Mouse (Mus musculus) layer of hippocampus, postnatal 25 days (tissue): ENCODE measurements around the gene Bcorl1. TPM values are rescaled to one million over a fixed set of nuclear protein-coding genes. Genes with fewer than 3 reads are reported as not detected.

Experiments
- DNase-seq, 2 experiments: peaks; one replicate each; pipeline ENCODE4 v3.0.0; 2022; ENCODE audit warnings: mixed read lengths in 2 of 2, low spot score in 1 of 2; ENCODE audit errors: extremely low spot score in 1 of 2
- total RNA-seq, 2 experiments: library from RNA; stranded (reverse); gene quantifications; 2 replicates each; pipeline ENCODE4 v1.2.3; 2021

Bcorl1 gene
- total RNA-seq, 2 experiments from 2014 or later: 15.2 to 19.3 TPM

GRCm38 (mm10) chrX:48439036-48439435 lies 97.9 kb downstream of the Bcorl1 start:
- no peak for DNase-seq

- no peak for DNase-seq
Observed at GRCm38 (mm10) chrX:48441548-48441947, 100.4 kb downstream of the Bcorl1 start.

GRCm38 (mm10) chrX:48441954-48442353 lies 100.8 kb downstream of the Bcorl1 start:
- DNase-seq: no peak

- DNase-seq: no peak
Observed at GRCm38 (mm10) chrX:48444677-48445076, 103.5 kb downstream of the Bcorl1 start.

GRCm38 (mm10) chrX:48449646-48450045 lies 108.5 kb downstream of the Bcorl1 start:
- DNase-seq: no peak

GRCm38 (mm10) chrX:48452231-48452890 lies 111.2 kb downstream of the Bcorl1 start:
- no peak for DNase-seq

- DNase-seq: no peak
Observed at GRCm38 (mm10) chrX:48452931-48453673, 111.9 kb downstream of the Bcorl1 start.

- DNase-seq: no peak
Observed at GRCm38 (mm10) chrX:48453736-48454494, 112.8 kb downstream of the Bcorl1 start.

GRCm38 (mm10) chrX:48454495-48454878 lies 113.3 kb downstream of the Bcorl1 start:
- DNase-seq: no peak

- no peak for DNase-seq
Observed at GRCm38 (mm10) chrX:48455018-48455417, 113.9 kb downstream of the Bcorl1 start.

GRCm38 (mm10) chrX:48456956-48457355 lies 115.8 kb downstream of the Bcorl1 start:
- no peak for DNase-seq

Other genes starting within 250 kb of the Bcorl1 start
- under 1 TPM; 0.35 to 0.59 TPM for gene Xpnpep2, start 232.6 kb upstream of the Bcorl1 start, total RNA-seq
- gene Sash3, start 194.9 kb upstream of the Bcorl1 start, total RNA-seq: 1 to 10 TPM; 1.4 to 1.7 TPM
- 10 to 100 TPM; 46.6 to 50.2 TPM for gene Zdhhc9, start 132.5 kb upstream of the Bcorl1 start, total RNA-seq
- gene Utp14a, start 84.5 kb upstream of the Bcorl1 start, total RNA-seq: 10 to 100 TPM; 16.1 to 18.8 TPM
- gene Elf4, start 121.8 kb downstream of the Bcorl1 start, total RNA-seq: under 1 TPM; 0.47 to 0.73 TPM
- 10 to 100 TPM; 27.6 to 28.7 TPM for gene Aifm1, start 172.2 kb downstream of the Bcorl1 start, total RNA-seq
- gene Rab33a, start 177.9 kb downstream of the Bcorl1 start, total RNA-seq: 10 to 100 TPM; 24.6 to 25.1 TPM